Mouse (Mus musculus) bone marrow macrophage, adult 2 months (primary cell): ENCODE measurements around the gene Atl2. TPM values are rescaled to one million over a fixed set of nuclear protein-coding genes. Genes with fewer than 3 reads are reported as not detected.

ENCODE experiments used
- H3K27ac ChIP-seq: 2 replicates; pipeline ENCODE4 v1.5.1; 2012; ENCODE audit warnings: low read depth, low read length; ENCODE audit not compliant: insufficient read depth
- H3K4me1 ChIP-seq: 2 replicates; pipeline ENCODE4 v1.6.1; 2012; ENCODE audit warnings: low read length; ENCODE audit not compliant: control insufficient read depth, insufficient read depth
- H3K4me3 ChIP-seq: 2 replicates; pipeline ENCODE4 v1.5.1; 2012; ENCODE audit warnings: mild to moderate bottlenecking, low read length, moderate library complexity; ENCODE audit not compliant: insufficient read depth
- CTCF ChIP-seq: IDR thresholded peaks from 2 replicates; pipeline ENCODE4 v1.5.1; 2012; ENCODE audit warnings: low read depth, mild to moderate bottlenecking, low read length, moderate library complexity
- POLR2A ChIP-seq: IDR thresholded peaks from 2 replicates; pipeline ENCODE4 v1.6.1; 2012; ENCODE audit warnings: mild to moderate bottlenecking, low read depth, low read length, borderline replicate concordance
- polyA plus RNA-seq: library from polyadenylated mRNA; stranded (reverse); fragments of >200 nt; gene quantifications from 2 replicates; pipeline ENCODE4 v1.2.4, GENCODE M21; 2012; ENCODE audit not compliant: missing spikeins, insufficient read depth, insufficient read length

Gene Atl2
- polyA plus RNA-seq, 1 experiment = 19.9 TPM

DNA sequence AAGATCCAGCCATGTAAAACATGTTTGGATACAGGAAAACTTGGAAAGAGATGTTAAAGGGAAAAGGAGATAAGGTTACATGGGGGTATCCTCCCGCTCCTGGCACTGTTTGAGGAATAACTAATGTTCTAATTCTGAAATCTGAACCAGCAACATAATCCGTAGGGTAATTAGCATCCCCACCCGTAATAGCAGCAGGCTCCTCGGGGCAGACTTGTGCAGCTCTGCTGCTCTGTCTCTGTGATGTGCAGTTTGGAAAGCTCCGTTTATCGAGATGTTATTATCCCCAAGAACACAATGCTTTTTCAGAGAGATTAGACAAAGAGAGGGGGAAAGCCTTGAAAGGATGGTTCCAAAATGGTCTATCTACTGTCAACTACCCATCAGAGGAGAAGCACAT is 5.3 kb upstream of the Atl2 start:
- no peaks in the 10 kb centered on the region; the same call in 1 of the 2 replicates for H3K4me1 ChIP-seq
- TF ChIP-seq CTCF (no peak), POLR2A (no peak)
- no peak overlapping the region for H3K4me3 ChIP-seq
- H3K27ac ChIP-seq = no peak overlapping the region

GRCm38 (mm10) chr17:79898156-79898746 is 2.3 kb upstream of the Atl2 start:
- H3K4me1 ChIP-seq = peaks cover 9% of the 10 kb centered on the region
- TF ChIP-seq CTCF = no peak
- no peak for TF ChIP-seq POLR2A

DNA sequence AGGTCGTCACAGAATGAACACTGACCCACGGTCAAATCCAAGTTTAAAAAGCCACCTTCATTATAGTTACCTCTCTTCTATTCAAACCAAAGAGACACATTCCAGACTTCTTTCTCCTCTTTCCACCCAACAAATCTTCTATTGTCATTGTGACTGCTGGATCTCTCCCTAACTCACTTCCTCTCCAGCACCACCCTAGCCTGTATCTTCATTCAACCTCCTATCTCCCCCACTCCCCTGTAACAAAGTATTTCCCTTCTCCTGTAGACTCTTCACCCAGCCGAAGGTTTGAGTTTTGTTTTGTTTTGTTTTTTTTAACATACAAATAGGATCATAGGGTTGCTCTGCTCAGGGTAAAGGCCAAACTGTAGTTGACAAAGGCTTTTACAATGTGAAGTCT is 1.7 kb upstream of the Atl2 start:
- H3K4me3 ChIP-seq = no peak overlapping the region
- TF ChIP-seq CTCF = no peak
- TF ChIP-seq POLR2A = no peak
- peaks cover 14% of the 10 kb centered on the region for H3K4me1 ChIP-seq
- no peak overlapping the region for H3K27ac ChIP-seq

More at GRCm38 (mm10) chr17:79898156-79898746, 2.3 kb upstream of the Atl2 start:
- Histone ChIP-seq H3K4me3 (no peak overlapping the region), H3K27ac (no peak overlapping the region)

GRCm38 (mm10) chr17:79894971-79895882 is 696 bp downstream of the Atl2 start:
- Histone ChIP-seq H3K27ac (peak overlapping the region; percentile 73), H3K4me1 (peaks cover 20% of the 10 kb centered on the region), H3K4me3 (peak overlapping the region; percentile 94)
- TF ChIP-seq POLR2A = no peak
- TF ChIP-seq CTCF = no peak

DNA sequence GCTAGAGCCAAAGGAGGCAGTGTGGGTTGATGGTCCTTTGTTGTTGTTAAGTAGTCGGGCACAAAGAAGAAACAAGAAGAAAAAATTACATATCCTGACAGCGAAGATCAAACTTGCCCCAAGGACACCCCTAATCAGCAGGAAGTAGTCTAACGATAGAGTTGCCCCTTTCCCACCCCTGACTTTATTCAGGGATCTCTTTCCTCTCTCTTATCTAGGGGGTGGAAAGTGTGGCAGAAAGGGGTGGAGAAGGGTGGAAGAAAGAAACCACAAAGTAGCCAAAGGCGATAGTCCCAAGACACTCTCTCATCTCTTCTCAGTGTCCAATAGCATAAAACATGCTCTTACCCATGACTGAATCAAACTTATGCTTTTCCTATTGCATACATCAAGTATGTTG is 1.9 kb downstream of the Atl2 start:
- Histone ChIP-seq H3K4me3 (no peak overlapping the region), H3K4me1 (peaks cover 20% of the 10 kb centered on the region), H3K27ac (no peak overlapping the region)
- TF ChIP-seq POLR2A (no peak), CTCF (no peak)

DNA sequence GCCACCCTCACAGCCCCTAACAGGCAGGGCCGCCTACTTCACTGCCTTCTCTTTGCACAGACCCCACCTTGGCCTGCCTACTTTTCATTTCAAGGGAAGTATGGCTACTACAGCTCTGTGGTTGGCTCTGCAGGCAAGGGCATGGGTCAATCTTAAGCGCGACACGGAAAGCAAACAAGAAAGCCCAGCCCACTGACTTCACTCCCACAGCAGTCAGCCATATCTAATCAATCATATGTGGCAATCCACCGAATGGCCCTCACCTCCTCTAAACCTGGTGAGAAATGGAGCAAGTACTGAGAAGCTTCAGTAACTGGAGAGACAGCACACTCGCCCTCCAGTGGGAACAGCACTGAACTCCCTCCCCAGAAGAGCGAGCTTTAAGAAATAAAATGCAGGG is 4.0 kb downstream of the Atl2 start:
- Histone ChIP-seq H3K27ac (no peak overlapping the region), H3K4me1 (peaks cover 20% of the 10 kb centered on the region), H3K4me3 (no peak overlapping the region)
- no peak for TF ChIP-seq CTCF
- no peak for TF ChIP-seq POLR2A

- Histone ChIP-seq H3K4me3 (no peak overlapping the region), H3K27ac (no peak overlapping the region), H3K4me1 (peaks cover 12% of the 10 kb centered on the region)
- TF ChIP-seq POLR2A (no peak), CTCF (no peak)
These were observed 8.0 kb downstream of the Atl2 start for GRCm38 (mm10) chr17:79887926-79888325.

GRCm38 (mm10) chr17:79883198-79883597 is 12.7 kb downstream of the Atl2 start:
- TF ChIP-seq CTCF (no peak), POLR2A (no peak)
- Histone ChIP-seq H3K4me3 (no peak overlapping the region), H3K4me1 (peaks cover 14% of the 10 kb centered on the region), H3K27ac (no peak overlapping the region)

DNA sequence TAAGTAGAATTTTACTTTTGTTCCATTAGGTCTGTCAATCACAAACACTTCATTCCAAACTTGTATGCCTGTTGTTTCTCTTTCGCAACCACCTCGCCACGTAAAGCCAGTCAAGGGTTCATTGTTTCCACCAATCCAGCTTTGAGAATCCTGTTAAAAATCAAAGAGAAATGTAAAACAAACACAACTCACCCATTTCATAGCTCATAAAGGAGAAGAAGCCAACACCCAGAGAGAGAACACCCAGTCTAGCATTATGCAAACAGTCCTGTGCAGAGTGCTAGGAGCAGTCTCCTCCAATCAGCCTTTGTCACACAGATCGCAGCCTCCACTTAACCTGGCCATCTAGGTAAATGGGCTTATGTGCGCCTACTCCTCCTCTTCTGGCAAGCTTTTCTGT is 30.9 kb downstream of the Atl2 start:
- no peaks in the 10 kb centered on the region for H3K4me1 ChIP-seq
- no peak overlapping the region for H3K4me3 ChIP-seq
- H3K27ac ChIP-seq = no peak overlapping the region
- TF ChIP-seq POLR2A (no peak), CTCF (no peak)

- H3K4me1 ChIP-seq = no peaks in the 10 kb centered on the region
- no peak overlapping the region for H3K4me3 ChIP-seq
- TF ChIP-seq POLR2A (no peak), CTCF (no peak)
- no peak overlapping the region for H3K27ac ChIP-seq
These were observed 31.4 kb downstream of the Atl2 start for GRCm38 (mm10) chr17:79864503-79864902.

- TF ChIP-seq POLR2A (no peak), CTCF (no peak)
- Histone ChIP-seq H3K4me1 (no peaks in the 10 kb centered on the region), H3K27ac (no peak overlapping the region), H3K4me3 (no peak overlapping the region)
These were observed 33.9 kb downstream of the Atl2 start for GRCm38 (mm10) chr17:79862038-79862437.
